Mouse (Mus musculus): ENCODE measurements around the gene Fam198a. TPM values are rescaled to one million over a fixed set of nuclear protein-coding genes. Genes with fewer than 3 reads are reported as not detected.

Gene Fam198a
- polyA plus RNA-seq, 1 experiment from 2014 or later, result 2.4 TPM

DNA sequence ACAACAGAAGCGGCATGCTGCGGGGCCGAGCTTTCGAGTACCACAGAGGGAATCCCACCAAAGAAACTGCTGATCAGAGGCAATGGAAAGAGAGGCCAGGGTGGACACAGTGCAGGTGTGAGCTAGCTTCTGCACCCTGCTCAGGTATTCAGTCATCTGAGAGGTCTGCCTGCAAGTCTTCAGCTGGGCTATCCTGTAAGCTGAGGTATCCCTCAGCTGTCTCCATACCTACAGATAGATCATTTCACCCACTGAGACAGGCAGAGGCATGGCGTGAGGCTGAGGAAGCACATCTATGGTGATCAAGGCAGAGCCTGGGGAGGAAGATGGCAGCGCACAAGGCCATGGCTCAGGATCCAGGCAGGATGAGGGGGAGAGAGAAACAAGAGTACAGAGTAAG, 73.6 kb downstream of the Fam198a start:
- no peaks in the 10 kb centered on the region for H3K27me3 ChIP-seq
- no peak overlapping the region for H3K4me3 ChIP-seq
- ATAC-seq (ENCODE audit: insufficient number of reproducible peaks, insufficient read depth, low FRiP score, low TSS enrichment, low read depth), result no peak
- H3K9me3 ChIP-seq, result no peaks in the 10 kb centered on the region
- no peak overlapping the region for H3K27ac ChIP-seq
- H3K4me2 ChIP-seq, result no peak overlapping the region
- WGBS, result 90% methylated on average over 6 of the region's 6 CpGs
- peaks cover 19% of the 10 kb centered on the region for H3K4me1 ChIP-seq
- H3K36me3 ChIP-seq, result no peaks in the 10 kb centered on the region
- H3K9ac ChIP-seq, result no peak overlapping the region

DNA sequence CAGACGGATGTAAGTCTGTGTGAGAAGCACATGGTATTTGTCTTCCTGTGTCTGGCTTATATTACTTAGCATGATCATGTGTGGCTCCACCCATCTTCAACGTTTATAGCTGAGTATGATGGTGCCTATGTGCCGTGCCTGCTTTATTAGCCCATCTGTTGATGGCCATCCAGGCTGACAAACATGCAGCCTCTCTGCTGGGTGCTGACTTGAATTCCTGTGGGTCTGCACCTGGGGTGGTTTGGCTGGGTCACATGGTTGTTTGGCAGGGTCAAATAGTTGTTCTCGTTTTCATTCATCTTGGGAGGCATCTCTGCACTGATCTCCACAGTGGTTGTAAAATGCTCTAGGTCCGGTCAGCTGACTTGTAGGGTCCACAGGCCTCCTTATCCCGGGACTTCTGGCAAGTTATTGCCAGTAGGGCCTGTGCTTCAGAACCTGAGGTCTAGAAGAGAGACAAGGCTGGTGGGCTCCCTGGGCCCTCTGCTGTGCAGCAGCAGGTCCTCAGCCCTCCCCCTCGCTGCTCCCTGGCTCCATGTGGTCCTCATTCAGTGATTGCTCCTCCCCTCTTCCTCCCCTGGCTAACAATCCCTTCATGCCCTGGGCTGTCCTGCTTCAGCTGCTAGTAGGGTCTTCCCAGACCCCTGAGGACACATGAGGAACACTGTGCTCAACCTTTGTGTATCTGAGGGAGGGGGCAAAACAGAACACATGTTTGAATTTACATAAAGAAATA, 75.2 kb downstream of the Fam198a start:
- H3K4me1 ChIP-seq, result peaks cover 19% of the 10 kb centered on the region
- no peak for ATAC-seq (ENCODE audit: insufficient number of reproducible peaks, insufficient read depth, low FRiP score, low TSS enrichment, low read depth)
- 45% methylated on average over 7 of the region's 7 CpGs for WGBS
- no peak overlapping the region for H3K9ac ChIP-seq
- H3K4me3 ChIP-seq, result no peak overlapping the region
- no peaks in the 10 kb centered on the region for H3K36me3 ChIP-seq
- H3K27ac ChIP-seq, result 0 out of 2 replicates have a peak overlapping the region, but pooled peaks have one; percentile 18
- no peaks in the 10 kb centered on the region for H3K9me3 ChIP-seq
- no peak overlapping the region for H3K4me2 ChIP-seq
- H3K27me3 ChIP-seq, result no peaks in the 10 kb centered on the region

DNA sequence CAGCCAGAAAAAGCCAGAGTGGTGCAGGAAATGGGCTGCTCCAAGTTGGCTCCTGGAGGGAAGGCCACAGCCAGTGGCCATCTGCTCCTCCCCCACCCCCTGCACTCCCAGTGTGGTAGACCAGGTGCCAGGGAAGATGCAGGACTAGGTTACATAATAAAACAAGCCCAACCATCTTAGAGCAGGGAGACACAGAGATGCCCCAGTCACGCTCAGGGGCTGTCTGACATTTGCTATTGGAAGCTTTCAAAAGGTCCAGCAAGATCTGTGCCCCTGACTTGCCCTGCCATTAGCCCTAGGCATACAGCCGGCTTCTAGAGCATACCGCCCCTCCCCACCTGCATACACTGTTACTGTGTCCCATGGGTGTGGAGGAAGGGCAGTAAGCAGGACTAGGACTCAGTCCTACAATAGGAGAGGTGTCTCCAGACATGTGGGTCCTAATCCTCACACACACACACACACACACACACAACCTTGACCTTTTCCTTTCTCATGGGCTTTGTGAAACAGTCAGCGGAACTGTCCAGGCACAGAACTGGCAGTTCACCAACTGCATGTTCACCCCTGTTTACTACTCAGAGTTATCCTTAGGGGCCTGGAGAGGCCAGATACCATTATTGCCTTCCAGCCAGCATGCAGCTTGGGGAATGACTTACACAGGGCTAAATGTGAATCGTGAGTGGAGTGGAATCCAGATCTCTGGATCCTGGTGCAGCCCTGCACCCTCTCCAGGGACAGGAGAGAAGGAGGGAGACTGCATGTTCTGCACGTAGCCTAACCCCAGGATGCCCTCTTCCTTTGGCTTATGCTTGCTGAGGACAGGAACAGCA, 76.5 kb downstream of the Fam198a start:
- peaks cover 19% of the 10 kb centered on the region for H3K4me1 ChIP-seq
- H3K27ac ChIP-seq, result peak overlapping the region; percentile 18; the same call in 1 of the 2 replicates
- no peak overlapping the region for H3K4me2 ChIP-seq
- H3K36me3 ChIP-seq, result no peaks in the 10 kb centered on the region
- H3K9me3 ChIP-seq, result no peaks in the 10 kb centered on the region
- H3K9ac ChIP-seq, result no peak overlapping the region
- no peak overlapping the region for H3K4me3 ChIP-seq
- ATAC-seq (ENCODE audit: insufficient number of reproducible peaks, insufficient read depth, low FRiP score, low TSS enrichment, low read depth), result no peak
- WGBS, result 66% methylated on average over 6 of the region's 6 CpGs
- no peaks in the 10 kb centered on the region for H3K27me3 ChIP-seq

DNA sequence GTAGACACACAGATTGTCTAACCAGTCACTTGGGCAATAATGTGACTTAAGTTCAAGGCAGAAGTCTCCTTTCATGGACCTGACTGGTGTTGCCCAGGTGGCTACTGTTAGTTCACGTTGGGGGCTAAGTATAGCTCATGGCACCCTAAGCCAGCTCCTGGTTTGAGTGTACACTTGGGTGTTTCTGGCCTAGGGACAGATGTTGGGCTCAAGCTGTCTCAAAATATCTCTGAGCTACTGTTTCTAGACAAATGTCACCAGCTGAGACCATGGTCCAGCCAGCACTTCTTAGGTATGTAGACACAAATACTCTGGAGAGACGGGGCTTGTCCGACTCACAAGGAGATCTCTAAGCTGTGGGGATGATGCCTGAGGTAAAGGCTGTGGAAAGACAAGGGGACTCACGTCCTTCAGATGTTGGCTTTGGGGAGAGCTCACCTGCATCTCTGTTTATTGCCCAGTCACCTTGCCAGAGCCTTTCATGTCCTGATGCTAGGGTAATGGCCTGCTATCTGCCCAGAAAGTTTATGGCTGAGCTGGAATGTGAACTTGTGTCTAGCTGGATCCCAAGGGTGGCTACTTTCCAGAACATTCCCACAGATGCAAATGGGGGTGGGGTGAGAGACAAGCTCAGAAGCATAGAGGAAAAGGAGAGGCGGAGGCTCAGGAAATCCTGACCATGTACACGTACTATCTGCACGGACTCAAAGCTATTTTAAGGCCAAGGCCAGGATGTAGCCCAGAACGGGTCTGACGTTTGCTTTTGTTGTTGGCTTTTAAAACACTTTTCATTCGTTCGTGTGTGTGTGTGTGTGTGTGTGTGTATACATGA, 77.3 kb downstream of the Fam198a start:
- H3K27ac ChIP-seq, result peak overlapping the region; percentile 18; the same call in 1 of the 2 replicates
- H3K9ac ChIP-seq, result no peak overlapping the region
- no peaks in the 10 kb centered on the region for H3K27me3 ChIP-seq
- H3K36me3 ChIP-seq, result no peaks in the 10 kb centered on the region
- no peaks in the 10 kb centered on the region for H3K9me3 ChIP-seq
- no peak overlapping the region for H3K4me2 ChIP-seq
- no peak for ATAC-seq (ENCODE audit: insufficient number of reproducible peaks, insufficient read depth, low FRiP score, low TSS enrichment, low read depth)
- no peak overlapping the region for H3K4me3 ChIP-seq
- H3K4me1 ChIP-seq, result peaks cover 19% of the 10 kb centered on the region
- WGBS, result 82% methylated on average over 11 of the region's 11 CpGs

DNA sequence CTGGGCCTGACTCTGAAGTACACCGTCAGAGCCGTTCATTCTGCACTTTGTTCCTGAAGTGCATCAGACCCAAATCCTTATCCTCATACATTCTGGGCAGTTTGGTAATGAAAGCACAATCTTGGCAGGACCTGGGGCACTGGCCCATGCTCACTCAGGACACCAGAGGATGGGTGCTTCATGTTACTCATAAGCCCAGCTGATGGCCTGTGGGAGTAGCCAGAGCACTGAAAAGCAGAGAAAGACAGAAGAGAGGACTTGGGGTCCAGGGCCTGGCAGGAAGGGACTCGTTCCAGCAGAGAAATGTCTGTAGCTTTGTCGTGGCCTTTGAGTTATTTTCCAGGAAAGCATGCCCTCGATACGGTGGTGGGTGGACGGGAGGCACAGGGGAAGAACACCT, 79.0 kb downstream of the Fam198a start:
- Histone ChIP-seq H3K27ac (no peak overlapping the region), H3K27me3 (no peaks in the 10 kb centered on the region), H3K9me3 (no peaks in the 10 kb centered on the region), H3K4me2 (no peak overlapping the region), H3K36me3 (no peaks in the 10 kb centered on the region), H3K4me1 (peaks cover 19% of the 10 kb centered on the region), H3K4me3 (no peak overlapping the region), H3K9ac (no peak overlapping the region)
- WGBS, result 89% methylated on average over 7 of the region's 7 CpGs
- ATAC-seq (ENCODE audit: insufficient number of reproducible peaks, insufficient read depth, low FRiP score, low TSS enrichment, low read depth), result no peak

Other genes with a start within 250 kb of the Fam198a start
- 15.8 and 16.8 TPM in 2 replicates for gene Sec22c, start 245.5 kb upstream of the Fam198a start, polyA plus RNA-seq (2015; fragmentation: Nextera tagmentation; extraction: Ambion mirVana)
- gene Ss18l2, start 240.7 kb upstream of the Fam198a start, polyA plus RNA-seq (2015; fragmentation: Nextera tagmentation; extraction: Ambion mirVana), result 115 and 129 TPM in 2 replicates
- gene Nktr, start 231.8 kb upstream of the Fam198a start, polyA plus RNA-seq (2015; fragmentation: Nextera tagmentation; extraction: Ambion mirVana), result 70.1 and 84.9 TPM in 2 replicates
- gene Zfp651, start 191.7 kb upstream of the Fam198a start, polyA plus RNA-seq (2015; fragmentation: Nextera tagmentation; extraction: Ambion mirVana), result 14.0 and 16.5 TPM in 2 replicates
- 1.1 and 1.2 TPM in 2 replicates for gene Klhl40, start 173.4 kb upstream of the Fam198a start, polyA plus RNA-seq (2015; fragmentation: Nextera tagmentation; extraction: Ambion mirVana)
- 0.20 TPM in 1 of 2 replicates, not detected in the other for gene Hhatl, start 158.5 kb upstream of the Fam198a start, polyA plus RNA-seq (2015; fragmentation: Nextera tagmentation; extraction: Ambion mirVana)
- 0.85 and 1.0 TPM in 2 replicates for gene Ccdc13, start 111.5 kb upstream of the Fam198a start, polyA plus RNA-seq (2015; fragmentation: Nextera tagmentation; extraction: Ambion mirVana)
- 162 and 168 TPM in 2 replicates for gene Higd1a, start 92.6 kb upstream of the Fam198a start, polyA plus RNA-seq (2015; fragmentation: Nextera tagmentation; extraction: Ambion mirVana)
- 0.58 TPM in 1 of 2 replicates, not detected in the other for gene Ackr2, start 52.6 kb upstream of the Fam198a start, polyA plus RNA-seq (2015; fragmentation: Nextera tagmentation; extraction: Ambion mirVana)
- 0.14 TPM in 1 of 2 replicates, not detected in the other for gene Cyp8b1, start 34.7 kb upstream of the Fam198a start, polyA plus RNA-seq (2015; fragmentation: Nextera tagmentation; extraction: Ambion mirVana)
- 15.1 and 16.9 TPM in 2 replicates for gene Pomgnt2, start 46.1 kb downstream of the Fam198a start, polyA plus RNA-seq (2015; fragmentation: Nextera tagmentation; extraction: Ambion mirVana)
- gene Snrk, start 166.3 kb downstream of the Fam198a start, polyA plus RNA-seq (2015; fragmentation: Nextera tagmentation; extraction: Ambion mirVana), result 50.8 and 54.2 TPM in 2 replicates

Measured in embryonic facial prominence, embryonic 13.5 days (tissue).